Mouse (Mus musculus) monocyte, adult 5-6 weeks (primary cell): ENCODE results near the gene Acot13. TPM values are rescaled to one million over a fixed set of nuclear protein-coding genes. Genes with fewer than 3 reads are reported as not detected.
"Not testable (repeated sequence)": the region's sequence is repeated elsewhere in the genome, so short reads cannot be mapped to it uniquely, and the experiment has no call there.

Source experiments
- ATAC-seq: fragments of 153-309, 156-312 bp; replicated peaks from 2 replicates; pipeline ENCODE4 v1.8.0; 2017; ENCODE audit warnings: mild to moderate bottlenecking; ENCODE audit not compliant: low TSS enrichment, insufficient number of reproducible peaks, severe bottlenecking, poor library complexity, low FRiP score
- total RNA-seq: library from RNA; stranded (forward); fragments of 200-1000, 200-491, 200-594 nt; gene quantifications from 3 replicates; pipeline ENCODE4 v1.2.3, GENCODE M21; 2017

Gene Acot13
- total RNA-seq, 1 experiment from 2014 or later, result 33.2 TPM

- no peak for ATAC-seq
Observed at GRCm38 (mm10) chr13:24799378-24799777, 32.0 kb downstream of the Acot13 start.

- ATAC-seq, result no peak
Observed at GRCm38 (mm10) chr13:24798686-24799085, 32.7 kb downstream of the Acot13 start.

- ATAC-seq, result peak; percentile 51; the same call in 1 of the 2 replicates
Observed at GRCm38 (mm10) chr13:24792411-24793045, 38.8 kb downstream of the Acot13 start.

GRCm38 (mm10) chr13:24791349-24791748 lies 40.0 kb downstream of the Acot13 start:
- peak; percentile 98 for ATAC-seq

- no peak for ATAC-seq
Observed at GRCm38 (mm10) chr13:24787477-24787876, 43.9 kb downstream of the Acot13 start.

- ATAC-seq, result peak; percentile 48
Observed at GRCm38 (mm10) chr13:24786014-24786490, 45.3 kb downstream of the Acot13 start.

GRCm38 (mm10) chr13:24781916-24782315 lies 49.4 kb downstream of the Acot13 start:
- ATAC-seq, result no peak

GRCm38 (mm10) chr13:24778706-24779380 lies 52.5 kb downstream of the Acot13 start:
- ATAC-seq, result no peak

GRCm38 (mm10) chr13:24778026-24778425 lies 53.3 kb downstream of the Acot13 start:
- ATAC-seq, result no peak

GRCm38 (mm10) chr13:24776146-24776844 lies 55.0 kb downstream of the Acot13 start:
- peak; percentile 97 for ATAC-seq

GRCm38 (mm10) chr13:24771482-24771881 lies 59.9 kb downstream of the Acot13 start:
- not testable (repeated sequence) for ATAC-seq

Other genes with a start within 250 kb of the Acot13 start
- 128 to 224 TPM (median 134 TPM) in 3 replicates for gene Ripor2, start 249.4 kb downstream of the Acot13 start, total RNA-seq
- gene Armh2, start 90.3 kb downstream of the Acot13 start, total RNA-seq, result not detected in 3 replicates
- 27.5 to 35.1 TPM (median 30.2 TPM) in 3 replicates for gene Gmnn, start 69.6 kb downstream of the Acot13 start, total RNA-seq
- gene BC005537, start 29.9 kb downstream of the Acot13 start, total RNA-seq, result 62.4 to 79.9 TPM (median 67.1 TPM) in 3 replicates
- gene Tdp2, start 139 bp upstream of the Acot13 start, total RNA-seq, result 44.8 to 50.7 TPM (median 49.0 TPM) in 3 replicates
- not detected in 3 replicates for gene D130043K22Rik, start 13.6 kb upstream of the Acot13 start, total RNA-seq
- gene Aldh5a1, start 106.1 kb upstream of the Acot13 start, total RNA-seq, result 0.19 TPM in 1 of 3 replicates, not detected in the others
- gene Gpld1, start 111.6 kb upstream of the Acot13 start, total RNA-seq, result 0.11 to 1.8 TPM (median 0.39 TPM) in 3 replicates
- 9.5 to 21.8 TPM (median 19.0 TPM) in 3 replicates for gene Mrs2, start 188.8 kb upstream of the Acot13 start, total RNA-seq
- gene Dcdc2a, start 224.5 kb upstream of the Acot13 start, total RNA-seq, result not detected in 3 replicates